Comparison of ENCODE assay signal across 8 mouse cellular contexts in genomic region chr2:117018917-117019538, GRCm38 (mm10).
DNase-seq lines count a peak whose midpoint lies in the region; TF ChIP-seq lines count a peak whose summit lies in the region.

No protein-coding gene starts in this region.

- peak in 1 of 2 experiments; percentile 26 for DNase-seq in layer of hippocampus, adult 2 months (ENCODE audit: low spot score in 2 of 2)
- no peak for DNase-seq in layer of hippocampus, postnatal 25 days (ENCODE audit: extremely low spot score in 1 of 2, low spot score in 1 of 2)
- peak; percentile 90 for DNase-seq in adrenal gland, adult 8-10 months
- DNase-seq in frontal cortex, postnatal 14 days (ENCODE audit: low spot score in 2 of 2) = peak; percentile 18 to 20
- DNase-seq in kidney, adult 8-10 months = peak; percentile 77 to 81
- DNase-seq in lung, adult 18-20 months = peak; percentile 81 to 85
- DNase-seq in right cerebral cortex, adult 18-20 months = peak; percentile 18
- DNase-seq in cerebellum, postnatal 36 days = no peak

- H3K4me3 ChIP-seq in layer of hippocampus, adult 2 months = no peak overlapping the region

- peak overlapping the region; percentile 81 for H3K27ac ChIP-seq in layer of hippocampus, adult 2 months

- no peak for TF ChIP-seq CTCF in layer of hippocampus, adult 2 months (conservative IDR thresholded peaks at IDR 0.05)

Comparison
In these comparisons a context has a peak if more than half of its experiments do, and no peak if none do; other contexts are left out.
1. DNase-seq: peak in adrenal gland, adult 8-10 months (single experiment), frontal cortex, postnatal 14 days (2 of 2), kidney, adult 8-10 months (2 of 2), lung, adult 18-20 months (2 of 2) and right cerebral cortex, adult 18-20 months (single experiment); none in layer of hippocampus, postnatal 25 days (0 of 2) and cerebellum, postnatal 36 days (0 of 2).